Comparison of ENCODE assay signal across 10 mouse cellular contexts in the genomic region with DNA sequence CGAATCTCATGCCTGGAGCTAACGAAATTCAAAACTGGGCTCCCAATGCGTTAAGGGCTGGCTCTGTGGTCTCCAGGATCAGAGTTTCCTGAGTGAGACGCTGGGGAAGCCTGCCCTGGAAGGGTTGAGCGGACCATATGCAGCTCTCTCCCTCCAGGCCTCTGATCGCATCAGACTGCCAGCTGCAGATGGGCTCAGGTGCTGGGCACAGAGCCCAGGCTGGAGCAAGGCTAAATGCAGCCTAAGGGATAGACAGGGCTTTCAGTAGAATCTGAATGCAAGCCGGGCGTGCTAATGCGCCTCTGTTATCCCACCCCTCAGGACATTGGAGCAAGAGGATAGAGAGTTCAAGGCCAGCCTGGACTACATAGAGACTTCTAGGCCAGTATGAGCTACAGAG. TPM values are rescaled to one million over a fixed set of nuclear protein-coding genes. Genes with fewer than 3 reads are reported as not detected.
A peak's percentile ranks its signal among the peaks of the same experiment; 100 is the strongest.
DNase-seq lines count a peak whose midpoint lies in the region; ATAC-seq and TF ChIP-seq lines count a peak whose summit lies in the region.
"Had no signal": no experiment of that assay in that cellular context is flagged by ENCODE, and none has a peak within 500 bp of the region (broad histone marks: within the 10 kb centered on the region; RNA-seq: fewer than 3 reads in every experiment).

No protein-coding gene starts in this region.

- peaks cover 5% of the 10 kb centered on the region; the same call in 1 of the 2 replicates for H3K27me3 ChIP-seq in liver, postnatal 0 days (ENCODE audit: insufficient read depth, low read length)
- H3K27me3 ChIP-seq in liver, embryonic 11.5 days (replicated peaks; ENCODE audit: control insufficient read depth, insufficient read depth, low read length) = peaks cover 8% of the 10 kb centered on the region
- H3K27me3 ChIP-seq in forebrain, postnatal 0 days (ENCODE audit: insufficient read depth, low read length) = no peaks in the 10 kb centered on the region
- no peaks in the 10 kb centered on the region for H3K27me3 ChIP-seq in midbrain, postnatal 0 days (ENCODE audit: insufficient read depth, low read length)

- H3K4me3 ChIP-seq in liver, postnatal 0 days (ENCODE audit: low read depth, low read length) = no peak overlapping the region
- H3K4me3 ChIP-seq in liver, embryonic 11.5 days (ENCODE audit: low read depth, low read length) = no peak overlapping the region
- no peak overlapping the region for H3K4me3 ChIP-seq in forebrain, postnatal 0 days (ENCODE audit: low read depth, low read length)
- H3K4me3 ChIP-seq in midbrain, postnatal 0 days (ENCODE audit: low read depth, low read length) = no peak overlapping the region

- no peak for TF ChIP-seq CTCF in liver, postnatal 0 days (IDR thresholded peaks at IDR 0.05; ENCODE audit: low read depth)
- TF ChIP-seq CTCF in forebrain, postnatal 0 days (IDR thresholded peaks at IDR 0.05; ENCODE audit: low read depth) = no peak
- TF ChIP-seq CTCF in midbrain, postnatal 0 days (IDR thresholded peaks at IDR 0.05) = no peak

- WGBS in liver, postnatal 0 days (ENCODE audit: insufficient replicate concordance) = 74% methylated on average over 9 of the region's 9 CpGs
- WGBS in liver, embryonic 11.5 days = 75% methylated on average over 9 of the region's 9 CpGs
- WGBS in forebrain, postnatal 0 days = 31% methylated on average over 9 of the region's 9 CpGs
- 49% methylated on average over 9 of the region's 9 CpGs for WGBS in midbrain, postnatal 0 days

- peaks cover 11% of the 10 kb centered on the region for H3K4me1 ChIP-seq in liver, postnatal 0 days (ENCODE audit: insufficient read depth)
- H3K4me1 ChIP-seq in liver, embryonic 11.5 days (replicated peaks; ENCODE audit: control insufficient read depth, insufficient read depth, low read length) = peaks cover 10% of the 10 kb centered on the region
- H3K4me1 ChIP-seq in forebrain, postnatal 0 days (ENCODE audit: insufficient read depth) = peaks cover 12% of the 10 kb centered on the region
- H3K4me1 ChIP-seq in midbrain, postnatal 0 days (ENCODE audit: insufficient read depth, low read length) = peaks cover 4% of the 10 kb centered on the region

- no peak overlapping the region for H3K4me2 ChIP-seq in liver, postnatal 0 days (ENCODE audit: low read depth, low read length)
- H3K4me2 ChIP-seq in liver, embryonic 11.5 days = no peak overlapping the region
- no peak overlapping the region for H3K4me2 ChIP-seq in forebrain, postnatal 0 days (ENCODE audit: low read depth)
- H3K4me2 ChIP-seq in midbrain, postnatal 0 days (ENCODE audit: low read depth, low read length, poor library complexity, severe bottlenecking) = no peak overlapping the region

- H3K9ac ChIP-seq in liver, postnatal 0 days (replicated peaks) = no peak overlapping the region
- H3K9ac ChIP-seq in liver, embryonic 11.5 days (ENCODE audit: low read depth, low read length) = no peak overlapping the region
- H3K9ac ChIP-seq in forebrain, postnatal 0 days = no peak overlapping the region
- H3K9ac ChIP-seq in midbrain, postnatal 0 days (replicated peaks; ENCODE audit: low read length, poor library complexity, severe bottlenecking) = no peak overlapping the region

- H3K36me3 ChIP-seq in liver, postnatal 0 days (replicated peaks; ENCODE audit: insufficient read depth, low read length) = no peaks in the 10 kb centered on the region
- no peaks in the 10 kb centered on the region for H3K36me3 ChIP-seq in liver, embryonic 11.5 days (ENCODE audit: control insufficient read depth, insufficient read depth, low read length)
- no peaks in the 10 kb centered on the region for H3K36me3 ChIP-seq in forebrain, postnatal 0 days (ENCODE audit: insufficient read depth)
- no peaks in the 10 kb centered on the region for H3K36me3 ChIP-seq in midbrain, postnatal 0 days (ENCODE audit: insufficient read depth, low read length)

- no peak for TF ChIP-seq EP300 in liver, postnatal 0 days (IDR thresholded peaks at IDR 0.05; ENCODE audit: low read depth)

- H3K27ac ChIP-seq in liver, postnatal 0 days (ENCODE audit: low read depth) = no peak overlapping the region
- H3K27ac ChIP-seq in liver, embryonic 11.5 days (ENCODE audit: low read depth, low read length) = no peak overlapping the region
- H3K27ac ChIP-seq in forebrain, postnatal 0 days (ENCODE audit: low read depth, low read length) = no peak overlapping the region
- H3K27ac ChIP-seq in midbrain, postnatal 0 days (ENCODE audit: low read depth, low read length) = no peak overlapping the region

- H3K9me3 ChIP-seq in liver, postnatal 0 days (ENCODE audit: low read length) = no peaks in the 10 kb centered on the region
- no peaks in the 10 kb centered on the region for H3K9me3 ChIP-seq in liver, embryonic 11.5 days (ENCODE audit: control insufficient read depth, low read length)
- H3K9me3 ChIP-seq in forebrain, postnatal 0 days (ENCODE audit: low read length) = no peaks in the 10 kb centered on the region
- no peaks in the 10 kb centered on the region for H3K9me3 ChIP-seq in midbrain, postnatal 0 days (ENCODE audit: low read length)

- peak; percentile 39 for DNase-seq in adrenal gland, adult 2 months
- no peak for DNase-seq in adrenal gland, adult 8-10 months
- DNase-seq in liver, postnatal 0 days = no peak
- no peak for DNase-seq in liver, embryonic 11.5 days (ENCODE audit: low spot score)
- DNase-seq in forebrain, postnatal 0 days = peak; percentile 55
- DNase-seq in midbrain, postnatal 0 days (ENCODE audit: low spot score) = peak; percentile 85
- DNase-seq in kidney, postnatal 25 days = no peak
- no peak for DNase-seq in testis, postnatal 10 days (ENCODE audit: low spot score)

- peak; percentile 23; the same call in 1 of the 2 replicates for ATAC-seq in liver, postnatal 0 days
- ATAC-seq in liver, embryonic 11.5 days (replicated peaks; ENCODE audit: low FRiP score) = no peak
- peak; percentile 6; the same call in 1 of the 2 replicates for ATAC-seq in forebrain, postnatal 0 days
- no peak for ATAC-seq in midbrain, postnatal 0 days (ENCODE audit: low FRiP score)

RNA-seq across cellular contexts. Expression of a gene that starts 31.8 kb away (rescaled TPM):
- total RNA-seq in adrenal gland, adult 2 months (2021) = 100 to 1,000 TPM; 485 to 563 TPM
- 6.4 and 6.8 TPM in 2 replicates for polyA plus RNA-seq in adrenal gland, adult 2 months (2012; rRNA removed)
- 100 to 1,000 TPM; 507 to 545 (median 540) TPM for total RNA-seq in adrenal gland, adult 8-10 months (2022)
- polyA plus RNA-seq in liver, postnatal 0 days (2015; fragmentation: Nextera tagmentation; extraction: Ambion mirVana) = 397 and 413 TPM in 2 replicates
- 744 and 764 TPM in 2 replicates for polyA plus RNA-seq in liver, embryonic 11.5 days (2014; fragmentation: Nextera tagmentation; extraction: Ambion mirVana)
- 1,563 and 1,794 TPM in 2 replicates for total RNA-seq in forebrain, postnatal 0 days (2014; rRNA removed)
- polyA plus RNA-seq in forebrain, postnatal 0 days (2015; fragmentation: Nextera tagmentation; extraction: Ambion mirVana) = 3,264 and 3,401 TPM in 2 replicates
- total RNA-seq in midbrain, postnatal 0 days (2014; rRNA removed) = 1,303 and 1,380 TPM in 2 replicates
- polyA plus RNA-seq in midbrain, postnatal 0 days (2015; fragmentation: Nextera tagmentation; extraction: Ambion mirVana) = 3,238 and 3,263 TPM in 2 replicates

RNA-seq across cellular contexts. Expression of a gene that starts 51.0 kb away (rescaled TPM):
- total RNA-seq in adrenal gland, adult 2 months (2021) = not detected
- polyA plus RNA-seq in adrenal gland, adult 2 months (2012; rRNA removed) = not detected in 2 replicates
- total RNA-seq in adrenal gland, adult 8-10 months (2022) = not detected
- not detected in 2 replicates for polyA plus RNA-seq in liver, postnatal 0 days (2015; fragmentation: Nextera tagmentation; extraction: Ambion mirVana)
- polyA plus RNA-seq in liver, embryonic 11.5 days (2014; fragmentation: Nextera tagmentation; extraction: Ambion mirVana) = not detected in 2 replicates
- not detected in 2 replicates for total RNA-seq in forebrain, postnatal 0 days (2014; rRNA removed)
- polyA plus RNA-seq in forebrain, postnatal 0 days (2015; fragmentation: Nextera tagmentation; extraction: Ambion mirVana) = not detected in 2 replicates
- not detected in 2 replicates for total RNA-seq in midbrain, postnatal 0 days (2014; rRNA removed)
- polyA plus RNA-seq in midbrain, postnatal 0 days (2015; fragmentation: Nextera tagmentation; extraction: Ambion mirVana) = 0.27 and 0.28 TPM in 2 replicates
- total RNA-seq: layer of hippocampus, postnatal 10 days; neutrophil, adult 5-6 weeks had no signal

Comparison
In these comparisons a context has a peak if more than half of its experiments do, and no peak if none do; other contexts are left out.
1. DNase-seq: peak in adrenal gland, adult 2 months (single experiment), forebrain, postnatal 0 days (single experiment) and midbrain, postnatal 0 days (single experiment); none in adrenal gland, adult 8-10 months (single experiment), liver, postnatal 0 days (single experiment), liver, embryonic 11.5 days (single experiment), kidney, postnatal 25 days (0 of 2) and testis, postnatal 10 days (single experiment).
2. ATAC-seq: peak in liver, postnatal 0 days (single experiment) and forebrain, postnatal 0 days (single experiment); none in liver, embryonic 11.5 days (single experiment) and midbrain, postnatal 0 days (single experiment).
3. RNA of a gene that starts 31.8 kb away (polyA plus RNA-seq): 3,264 to 3,401 TPM in forebrain, postnatal 0 days, 3,238 to 3,263 TPM in midbrain, postnatal 0 days, 744 to 764 TPM in liver, embryonic 11.5 days and 397 to 413 TPM in liver, postnatal 0 days; 6.4 to 6.8 TPM in adrenal gland, adult 2 months; every median in the first group is over 10 times any median in the second.